Mouse (Mus musculus): Measurements from ENCODE around the gene Esp6.
"Not testable (repeated sequence)": the region's sequence is repeated elsewhere in the genome, so short reads cannot be mapped to it uniquely, and the experiment has no call there.

Esp6 gene

GRCm38 (mm10) chr17:40561207-40561606, at the start of gene Esp6:
Gene Esp6 (plus strand): TSS chr17:40561507.
- DNase-seq (ENCODE audit: low read depth): no peak

- no peak for DNase-seq (ENCODE audit: low read depth)
Observed at GRCm38 (mm10) chr17:40519818-40520217, 41.5 kb upstream of the Esp6 start, which contains the start of gene Esp8. Gene Esp8 (plus strand): TSS chr17:40520022.

GRCm38 (mm10) chr17:40529813-40530212, 31.5 kb upstream of the Esp6 start:
- DNase-seq (ENCODE audit: low read depth): no peak

GRCm38 (mm10) chr17:40531147-40531546, 30.2 kb upstream of the Esp6 start:
- no peak for DNase-seq (ENCODE audit: low read depth)

GRCm38 (mm10) chr17:40547005-40547404, 14.3 kb upstream of the Esp6 start:
- DNase-seq (ENCODE audit: low read depth): not testable (repeated sequence)

GRCm38 (mm10) chr17:40553470-40553869, 7.8 kb upstream of the Esp6 start:
- no peak for DNase-seq (ENCODE audit: low read depth)

- not testable (repeated sequence) for DNase-seq (ENCODE audit: low read depth)
Observed at GRCm38 (mm10) chr17:40583906-40584305, 22.6 kb downstream of the Esp6 start.

GRCm38 (mm10) chr17:40591297-40591696, 30.0 kb downstream of the Esp6 start:
- DNase-seq (ENCODE audit: low read depth): no peak

- DNase-seq (ENCODE audit: low read depth): no peak
Observed at GRCm38 (mm10) chr17:40598294-40598693, 37.0 kb downstream of the Esp6 start, which contains the start of gene Esp4. Gene Esp4 (plus strand): TSS chr17:40598594.
